Mouse (Mus musculus): ENCODE data around the gene Pde4d. TPM values are rescaled to one million over a fixed set of nuclear protein-coding genes. Genes with fewer than 3 reads are reported as not detected.

Gene Pde4d
- polyA plus RNA-seq, 1 experiment from 2014 or later, result 19.0 TPM

- Histone ChIP-seq H3K4me1 (replicated peaks; ENCODE audit: control insufficient read depth, insufficient read depth, low read length) (no peaks in the 10 kb centered on the region; the same call in 1 of the 2 replicates), H3K27ac (ENCODE audit: low read depth, low read length) (no peak overlapping the region), H3K4me3 (ENCODE audit: low read depth, low read length) (no peak overlapping the region), H3K36me3 (ENCODE audit: control insufficient read depth, insufficient read depth, low read length) (no peaks in the 10 kb centered on the region), H3K4me2 (peak overlapping the region; percentile 72; the same call in 1 of the 2 replicates), H3K27me3 (replicated peaks; ENCODE audit: control insufficient read depth, insufficient read depth, low read length) (no peaks in the 10 kb centered on the region), H3K9me3 (ENCODE audit: control insufficient read depth, low read length) (no peaks in the 10 kb centered on the region), H3K9ac (ENCODE audit: low read depth, low read length) (no peak overlapping the region)
- ATAC-seq (replicated peaks; ENCODE audit: low FRiP score), result no peak
- no peak for DNase-seq (ENCODE audit: low spot score)
- 27% methylated on average over 5 of the region's 5 CpGs for WGBS
These were observed 812.0 kb downstream of the Pde4d start for GRCm38 (mm10) chr13:109261642-109262220.

- Histone ChIP-seq H3K27me3 (replicated peaks; ENCODE audit: control insufficient read depth, insufficient read depth, low read length) (no peaks in the 10 kb centered on the region), H3K36me3 (ENCODE audit: control insufficient read depth, insufficient read depth, low read length) (no peaks in the 10 kb centered on the region), H3K4me3 (ENCODE audit: low read depth, low read length) (no peak overlapping the region), H3K4me2 (peak overlapping the region; percentile 72; the same call in 1 of the 2 replicates), H3K4me1 (replicated peaks; ENCODE audit: control insufficient read depth, insufficient read depth, low read length) (no peaks in the 10 kb centered on the region; the same call in 1 of the 2 replicates), H3K9ac (ENCODE audit: low read depth, low read length) (no peak overlapping the region), H3K27ac (ENCODE audit: low read depth, low read length) (no peak overlapping the region), H3K9me3 (ENCODE audit: control insufficient read depth, low read length) (no peaks in the 10 kb centered on the region)
- no peak for DNase-seq (ENCODE audit: low spot score)
- no peak for ATAC-seq (replicated peaks; ENCODE audit: low FRiP score)
- WGBS, result 65% methylated on average over 5 of the region's 5 CpGs
These were observed 812.8 kb downstream of the Pde4d start for GRCm38 (mm10) chr13:109262501-109262900.

GRCm38 (mm10) chr13:109263833-109264232, 814.1 kb downstream of the Pde4d start:
- no peak overlapping the region for H3K4me2 ChIP-seq
- no peaks in the 10 kb centered on the region for H3K9me3 ChIP-seq (ENCODE audit: control insufficient read depth, low read length)
- no peak overlapping the region for H3K4me3 ChIP-seq (ENCODE audit: low read depth, low read length)
- no peak for ATAC-seq (replicated peaks; ENCODE audit: low FRiP score)
- H3K4me1 ChIP-seq (replicated peaks; ENCODE audit: control insufficient read depth, insufficient read depth, low read length), result no peaks in the 10 kb centered on the region; the same call in 1 of the 2 replicates
- no peak overlapping the region for H3K9ac ChIP-seq (ENCODE audit: low read depth, low read length)
- no peak for DNase-seq (ENCODE audit: low spot score)
- H3K27me3 ChIP-seq (replicated peaks; ENCODE audit: control insufficient read depth, insufficient read depth, low read length), result no peaks in the 10 kb centered on the region
- no peaks in the 10 kb centered on the region for H3K36me3 ChIP-seq (ENCODE audit: control insufficient read depth, insufficient read depth, low read length)
- no peak overlapping the region for H3K27ac ChIP-seq (ENCODE audit: low read depth, low read length)

DNA sequence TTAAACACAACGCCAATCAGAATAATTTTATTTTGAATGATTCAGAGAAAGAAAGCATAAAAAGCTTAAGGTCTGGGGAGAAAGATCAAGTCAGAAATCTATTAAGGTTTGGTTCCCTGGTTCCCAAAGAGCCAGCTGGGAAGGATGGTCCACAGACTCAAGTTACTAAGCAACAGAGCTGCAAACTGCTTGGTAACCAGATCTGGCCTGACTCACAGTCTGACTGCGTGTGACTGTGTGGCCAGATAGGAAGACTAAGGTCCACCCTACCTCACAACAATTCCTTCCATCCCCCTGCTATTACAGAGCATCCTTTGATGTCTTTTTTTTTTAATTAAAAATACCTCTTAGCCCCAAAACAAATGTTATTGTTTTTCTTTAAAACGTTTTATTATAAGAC, 818.5 kb downstream of the Pde4d start:
- no peak for DNase-seq (ENCODE audit: low spot score)
- Histone ChIP-seq H3K27me3 (replicated peaks; ENCODE audit: control insufficient read depth, insufficient read depth, low read length) (no peaks in the 10 kb centered on the region), H3K4me1 (replicated peaks; ENCODE audit: control insufficient read depth, insufficient read depth, low read length) (no peaks in the 10 kb centered on the region), H3K27ac (ENCODE audit: low read depth, low read length) (no peak overlapping the region), H3K9me3 (ENCODE audit: control insufficient read depth, low read length) (no peaks in the 10 kb centered on the region), H3K36me3 (ENCODE audit: control insufficient read depth, insufficient read depth, low read length) (no peaks in the 10 kb centered on the region), H3K4me2 (no peak overlapping the region), H3K4me3 (ENCODE audit: low read depth, low read length) (no peak overlapping the region), H3K9ac (ENCODE audit: low read depth, low read length) (no peak overlapping the region)
- 58% methylated on average over 3 of the region's 3 CpGs for WGBS
- no peak for ATAC-seq (replicated peaks; ENCODE audit: low FRiP score)

GRCm38 (mm10) chr13:109268659-109269322, 819.0 kb downstream of the Pde4d start:
- H3K9me3 ChIP-seq (ENCODE audit: control insufficient read depth, low read length), result no peaks in the 10 kb centered on the region
- H3K27me3 ChIP-seq (replicated peaks; ENCODE audit: control insufficient read depth, insufficient read depth, low read length), result no peaks in the 10 kb centered on the region
- H3K4me2 ChIP-seq, result no peak overlapping the region
- no peak overlapping the region for H3K4me3 ChIP-seq (ENCODE audit: low read depth, low read length)
- H3K36me3 ChIP-seq (ENCODE audit: control insufficient read depth, insufficient read depth, low read length), result no peaks in the 10 kb centered on the region
- DNase-seq (ENCODE audit: low spot score) (no peak), ATAC-seq (replicated peaks; ENCODE audit: low FRiP score) (no peak)
- H3K4me1 ChIP-seq (replicated peaks; ENCODE audit: control insufficient read depth, insufficient read depth, low read length), result no peaks in the 10 kb centered on the region
- H3K9ac ChIP-seq (ENCODE audit: low read depth, low read length), result no peak overlapping the region
- 87% methylated on average over 4 of the region's 4 CpGs for WGBS
- H3K27ac ChIP-seq (ENCODE audit: low read depth, low read length), result no peak overlapping the region

DNA sequence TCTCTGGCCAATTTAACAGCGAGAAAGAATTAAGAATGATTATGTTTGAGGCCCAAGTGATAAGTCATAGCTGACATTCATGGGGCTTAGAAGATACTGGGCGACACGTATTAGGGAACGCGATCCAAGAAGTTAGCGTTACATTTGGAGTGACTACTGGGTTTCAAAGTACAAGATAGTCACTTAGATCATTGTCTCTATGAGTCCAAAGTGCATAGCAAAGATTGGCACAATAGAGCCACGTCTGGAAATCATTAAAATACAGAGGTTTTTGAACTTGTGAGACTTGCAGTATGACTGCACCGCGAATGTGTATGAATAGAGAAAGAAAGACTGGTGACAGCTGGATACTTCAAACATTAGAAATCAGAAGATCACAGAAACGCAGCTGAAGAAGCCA, 825.1 kb downstream of the Pde4d start:
- Histone ChIP-seq H3K4me2 (no peak overlapping the region), H3K4me1 (replicated peaks; ENCODE audit: control insufficient read depth, insufficient read depth, low read length) (no peaks in the 10 kb centered on the region), H3K36me3 (ENCODE audit: control insufficient read depth, insufficient read depth, low read length) (no peaks in the 10 kb centered on the region), H3K9me3 (ENCODE audit: control insufficient read depth, low read length) (no peaks in the 10 kb centered on the region), H3K9ac (ENCODE audit: low read depth, low read length) (no peak overlapping the region), H3K27me3 (replicated peaks; ENCODE audit: control insufficient read depth, insufficient read depth, low read length) (no peaks in the 10 kb centered on the region), H3K27ac (ENCODE audit: low read depth, low read length) (no peak overlapping the region), H3K4me3 (ENCODE audit: low read depth, low read length) (no peak overlapping the region)
- ATAC-seq (replicated peaks; ENCODE audit: low FRiP score) (no peak), DNase-seq (ENCODE audit: low spot score) (no peak)
- 90% methylated on average over 10 of the region's 10 CpGs for WGBS

DNA sequence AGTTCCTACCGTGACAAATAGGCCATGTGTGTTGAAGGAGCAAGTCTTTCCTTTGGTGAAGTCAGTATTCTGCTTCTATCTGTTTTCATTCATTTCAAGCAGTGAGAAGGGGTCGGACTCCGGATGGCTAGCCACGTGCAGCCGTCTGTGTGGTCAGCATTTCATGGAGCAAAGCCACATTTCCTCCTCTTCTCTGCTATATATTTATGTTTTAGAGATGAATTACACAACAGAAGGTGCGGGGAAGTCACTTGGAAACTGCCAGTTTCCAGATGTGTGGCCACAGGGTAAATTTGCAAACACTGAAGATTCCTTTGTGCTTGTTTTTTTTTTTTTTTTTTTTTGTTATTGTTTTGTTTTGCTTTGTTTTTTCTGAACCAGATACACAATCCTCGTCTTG, 828.0 kb downstream of the Pde4d start:
- Histone ChIP-seq H3K27me3 (replicated peaks; ENCODE audit: control insufficient read depth, insufficient read depth, low read length) (no peaks in the 10 kb centered on the region), H3K4me3 (ENCODE audit: low read depth, low read length) (no peak overlapping the region), H3K4me1 (replicated peaks; ENCODE audit: control insufficient read depth, insufficient read depth, low read length) (no peaks in the 10 kb centered on the region), H3K4me2 (no peak overlapping the region), H3K9me3 (ENCODE audit: control insufficient read depth, low read length) (no peaks in the 10 kb centered on the region), H3K9ac (ENCODE audit: low read depth, low read length) (no peak overlapping the region), H3K27ac (ENCODE audit: low read depth, low read length) (no peak overlapping the region), H3K36me3 (ENCODE audit: control insufficient read depth, insufficient read depth, low read length) (no peaks in the 10 kb centered on the region)
- 66% methylated on average over 7 of the region's 7 CpGs for WGBS
- DNase-seq (ENCODE audit: low spot score), result no peak
- ATAC-seq (replicated peaks; ENCODE audit: low FRiP score), result no peak

DNA sequence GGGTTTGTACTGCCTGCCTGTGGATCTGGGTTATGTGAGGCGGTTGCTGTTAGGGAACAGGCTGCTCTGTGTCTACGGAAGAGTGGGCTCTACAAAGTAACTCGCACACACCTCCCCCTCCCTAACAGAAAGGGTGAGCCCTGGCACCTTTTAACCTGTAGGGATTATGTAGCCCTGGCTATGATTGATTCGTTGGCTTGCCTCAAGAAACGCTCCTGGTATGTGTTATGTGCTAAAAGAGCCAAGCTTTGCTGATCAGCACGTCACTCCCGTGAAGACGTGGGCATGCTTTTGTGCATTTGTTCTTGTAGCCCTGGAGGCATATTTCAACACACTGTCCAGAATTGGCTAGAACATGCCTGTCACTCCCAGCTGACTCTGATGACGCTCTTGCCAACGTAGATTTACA, 828.8 kb downstream of the Pde4d start:
- no peaks in the 10 kb centered on the region for H3K36me3 ChIP-seq (ENCODE audit: control insufficient read depth, insufficient read depth, low read length)
- no peak for DNase-seq (ENCODE audit: low spot score)
- H3K27me3 ChIP-seq (replicated peaks; ENCODE audit: control insufficient read depth, insufficient read depth, low read length), result no peaks in the 10 kb centered on the region
- no peak overlapping the region for H3K9ac ChIP-seq (ENCODE audit: low read depth, low read length)
- H3K4me2 ChIP-seq, result no peak overlapping the region
- no peaks in the 10 kb centered on the region for H3K9me3 ChIP-seq (ENCODE audit: control insufficient read depth, low read length)
- no peak overlapping the region for H3K27ac ChIP-seq (ENCODE audit: low read depth, low read length)
- ATAC-seq (replicated peaks; ENCODE audit: low FRiP score), result no peak
- no peak overlapping the region for H3K4me3 ChIP-seq (ENCODE audit: low read depth, low read length)
- 65% methylated on average over 10 of the region's 10 CpGs for WGBS
- H3K4me1 ChIP-seq (replicated peaks; ENCODE audit: control insufficient read depth, insufficient read depth, low read length), result no peaks in the 10 kb centered on the region

DNA sequence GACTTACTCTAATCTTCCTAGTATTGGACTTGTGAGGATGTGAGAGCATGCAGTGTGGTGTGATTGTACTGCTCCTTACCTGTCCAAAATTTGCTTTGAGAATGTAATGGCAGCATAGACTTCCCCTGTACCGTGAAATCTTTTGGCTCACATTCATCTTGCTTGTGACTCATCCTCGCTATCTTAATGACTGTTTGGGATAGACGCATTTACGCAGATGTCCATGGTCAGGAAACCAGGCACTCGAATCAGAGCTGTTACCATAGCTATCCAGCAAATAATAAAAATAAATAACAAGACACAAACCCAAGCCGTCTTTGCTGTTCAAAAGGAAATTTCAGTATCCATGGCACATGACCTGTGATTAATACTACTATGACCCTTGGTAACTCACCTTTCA, 829.5 kb downstream of the Pde4d start:
- no peaks in the 10 kb centered on the region for H3K4me1 ChIP-seq (replicated peaks; ENCODE audit: control insufficient read depth, insufficient read depth, low read length)
- WGBS, result 68% methylated on average over 6 of the region's 6 CpGs
- no peak for ATAC-seq (replicated peaks; ENCODE audit: low FRiP score)
- no peak overlapping the region for H3K4me3 ChIP-seq (ENCODE audit: low read depth, low read length)
- no peak for DNase-seq (ENCODE audit: low spot score)
- no peak overlapping the region for H3K27ac ChIP-seq (ENCODE audit: low read depth, low read length)
- no peaks in the 10 kb centered on the region for H3K36me3 ChIP-seq (ENCODE audit: control insufficient read depth, insufficient read depth, low read length)
- no peak overlapping the region for H3K9ac ChIP-seq (ENCODE audit: low read depth, low read length)
- H3K4me2 ChIP-seq, result no peak overlapping the region
- no peaks in the 10 kb centered on the region for H3K27me3 ChIP-seq (replicated peaks; ENCODE audit: control insufficient read depth, insufficient read depth, low read length)
- H3K9me3 ChIP-seq (ENCODE audit: control insufficient read depth, low read length), result no peaks in the 10 kb centered on the region
